25 mouse cellular contexts compared by ENCODE assay signal in the genomic region with DNA sequence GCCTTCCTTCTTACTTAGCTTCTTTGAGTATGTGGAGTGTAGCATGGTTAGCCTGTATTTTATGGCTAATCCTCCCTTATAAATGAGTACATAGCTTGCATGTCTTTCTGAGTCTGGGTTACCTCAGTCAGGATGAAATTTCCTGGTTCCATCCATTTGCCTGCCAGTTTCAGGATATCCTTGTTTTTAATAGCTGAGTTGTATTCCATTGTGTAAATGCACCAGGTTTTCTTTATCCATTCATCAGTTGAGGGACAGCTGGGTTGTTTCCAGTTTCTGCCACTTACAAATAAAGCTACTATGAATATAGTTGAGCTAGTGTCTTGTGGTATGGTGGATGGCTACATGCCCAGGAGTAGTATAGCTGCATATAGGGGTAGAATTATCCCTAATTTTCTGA.
"Had no signal": no experiment of that assay in that cellular context is flagged by ENCODE, and none has a peak within 500 bp of the region (broad histone marks: within the 10 kb centered on the region; RNA-seq: fewer than 3 reads in every experiment).

No protein-coding gene starts in this region.

- H3K4me1 ChIP-seq: heart, embryonic 10.5 days; heart, embryonic 13.5 days; heart, embryonic 15.5 days; hindbrain, embryonic 13.5 days; hindbrain, embryonic 15.5 days; kidney, embryonic 15.5 days; limb, embryonic 13.5 days; limb, embryonic 15.5 days had no signal

- DNase-seq: forebrain, postnatal 0 days; gastrocnemius, postnatal 14 days; gastrocnemius, postnatal 36 days; heart, adult 18-20 months; heart, postnatal 14 days; heart, postnatal 36 days; kidney, adult 11 months; kidney, adult 2 months; kidney, adult 9 months; kidney, postnatal 14 days; kidney, postnatal 36 days; layer of hippocampus, adult 9-11 months; layer of hippocampus, postnatal 36 days; left cerebral cortex, postnatal 4 days had no signal

- ATAC-seq: forebrain, postnatal 0 days; hindbrain, postnatal 0 days; intestine, embryonic 16.5 days had no signal

- H3K27ac ChIP-seq: heart, embryonic 10.5 days; heart, embryonic 13.5 days; heart, embryonic 15.5 days; hindbrain, embryonic 13.5 days; hindbrain, embryonic 15.5 days; hindbrain, postnatal 0 days; kidney, embryonic 15.5 days; kidney, postnatal 0 days; limb, embryonic 13.5 days; limb, embryonic 15.5 days had no signal

- H3K4me3 ChIP-seq: heart, embryonic 10.5 days; heart, embryonic 13.5 days; heart, embryonic 15.5 days; hindbrain, embryonic 13.5 days; hindbrain, embryonic 15.5 days; kidney, embryonic 15.5 days; limb, embryonic 13.5 days; limb, embryonic 15.5 days had no signal

- H3K36me3 ChIP-seq: heart, embryonic 10.5 days; heart, embryonic 13.5 days; heart, embryonic 15.5 days; hindbrain, embryonic 13.5 days; hindbrain, embryonic 15.5 days; kidney, embryonic 15.5 days; limb, embryonic 13.5 days; limb, embryonic 15.5 days had no signal

- H3K9ac ChIP-seq: forebrain, postnatal 0 days; heart, embryonic 13.5 days; heart, embryonic 15.5 days; hindbrain, embryonic 13.5 days; hindbrain, embryonic 15.5 days; kidney, embryonic 15.5 days; limb, embryonic 13.5 days; limb, embryonic 15.5 days had no signal

- H3K27me3 ChIP-seq: heart, embryonic 13.5 days; heart, embryonic 15.5 days; hindbrain, embryonic 13.5 days; hindbrain, embryonic 15.5 days; kidney, embryonic 15.5 days; limb, embryonic 13.5 days; limb, embryonic 15.5 days had no signal

- H3K4me2 ChIP-seq: heart, embryonic 13.5 days; heart, embryonic 15.5 days; hindbrain, embryonic 13.5 days; hindbrain, embryonic 15.5 days; kidney, embryonic 15.5 days; limb, embryonic 13.5 days; limb, embryonic 15.5 days had no signal

- H3K9me3 ChIP-seq: heart, embryonic 10.5 days; heart, embryonic 15.5 days; hindbrain, embryonic 13.5 days; hindbrain, embryonic 15.5 days; kidney, embryonic 15.5 days; limb, embryonic 13.5 days; limb, embryonic 15.5 days had no signal
